Mouse (Mus musculus): ENCODE results near the gene Fgd6. TPM values are rescaled to one million over a fixed set of nuclear protein-coding genes. Genes with fewer than 3 reads are reported as not detected.

The Fgd6 gene
- polyA plus RNA-seq, 1 experiment from 2014 or later, result 4.0 TPM

GRCm38 (mm10) chr10:94108791-94109190, 73.0 kb downstream of the Fgd6 start:
- H3K4me1 ChIP-seq, result peaks cover 17% of the 10 kb centered on the region
- H3K4me3 ChIP-seq, result no peak overlapping the region
- WGBS, result 94% methylated on average over 6 of the region's 6 CpGs
- no peak overlapping the region for H3K27ac ChIP-seq (replicated peaks)
- no peaks in the 10 kb centered on the region for H3K9me3 ChIP-seq
- DNase-seq (ENCODE audit: low spot score), result no peak
- peaks cover 14% of the 10 kb centered on the region for H3K36me3 ChIP-seq (replicated peaks)
- no peaks in the 10 kb centered on the region for H3K27me3 ChIP-seq (replicated peaks; ENCODE audit: low read depth, poor library complexity, severe bottlenecking)

DNA sequence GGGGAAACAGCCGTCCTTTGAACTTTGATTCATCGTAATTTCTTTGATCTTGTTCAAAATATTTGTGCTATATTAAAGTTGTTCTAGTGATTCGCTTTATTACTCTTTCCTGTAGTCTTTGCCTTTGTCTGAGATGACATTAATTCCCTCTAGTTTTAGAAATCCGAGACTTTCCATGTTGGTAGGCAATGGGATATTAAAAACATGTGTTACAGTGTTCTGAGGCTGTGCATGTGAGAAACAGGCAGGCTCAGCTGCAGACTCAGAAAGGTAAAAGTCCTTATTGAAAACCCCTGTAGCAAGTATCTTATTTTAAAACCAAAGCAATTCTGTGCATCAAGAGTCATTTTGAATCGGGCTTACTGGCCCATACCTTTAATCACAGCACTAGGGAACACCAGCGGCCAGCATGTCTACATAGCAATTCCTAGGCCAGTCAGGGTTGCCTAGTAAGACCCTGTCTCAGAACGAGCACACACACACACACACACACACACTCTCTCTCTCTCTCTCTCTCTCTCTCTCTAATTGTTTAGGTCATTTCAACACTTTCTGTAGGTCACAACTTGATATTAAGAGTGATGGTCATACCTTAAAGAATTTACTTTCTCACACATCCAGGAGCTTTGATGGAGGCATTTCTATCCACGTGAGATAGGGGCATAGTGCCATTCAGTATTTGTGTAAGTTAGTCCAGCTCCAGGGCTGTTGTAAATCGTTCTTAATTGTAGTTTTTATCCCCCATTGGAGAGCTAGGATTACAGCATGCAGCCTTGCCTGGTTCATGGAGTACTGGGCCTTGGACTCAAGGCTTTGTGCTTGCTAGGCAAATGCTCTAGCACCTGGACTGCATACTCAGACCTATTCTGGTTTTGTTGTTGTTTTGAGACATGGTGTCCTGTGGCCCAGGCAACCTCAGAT, 75.3 kb downstream of the Fgd6 start:
- no peak for DNase-seq (ENCODE audit: low spot score)
- no peak overlapping the region for H3K4me3 ChIP-seq
- WGBS, result 64% methylated on average over 9 of the region's 9 CpGs

DNA sequence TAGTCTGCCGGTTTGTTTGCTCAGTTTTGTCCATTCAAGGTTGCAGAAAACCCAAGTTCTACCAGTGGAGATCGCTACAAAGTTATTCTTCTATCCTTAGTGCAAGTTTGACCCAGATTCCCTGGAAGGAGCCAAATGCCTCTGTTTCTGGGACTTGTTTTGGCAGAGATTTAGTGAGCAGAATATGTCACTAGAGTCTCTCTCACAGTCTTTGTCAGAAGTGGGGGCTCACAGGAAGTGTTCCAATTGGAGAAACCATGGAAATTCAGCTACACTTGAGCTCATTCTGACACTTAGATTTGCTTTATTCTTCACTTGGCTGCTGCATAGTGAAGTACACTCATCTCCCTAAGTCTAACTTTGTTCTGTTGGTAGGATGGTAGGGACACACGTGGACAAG, 76.4 kb downstream of the Fgd6 start:
- peaks cover 28% of the 10 kb centered on the region for H3K4me1 ChIP-seq
- H3K4me3 ChIP-seq, result no peak overlapping the region
- 0 out of 2 replicates have a peak, but pooled peaks cover 3% of the 10 kb centered on the region for H3K36me3 ChIP-seq (replicated peaks)
- H3K9me3 ChIP-seq, result no peaks in the 10 kb centered on the region
- 0 out of 2 replicates have a peak overlapping the region, but pooled peaks have one; percentile 48 for H3K27ac ChIP-seq (replicated peaks)
- WGBS, result 86% methylated on average over 3 of the region's 3 CpGs
- no peak for DNase-seq (ENCODE audit: low spot score)
- H3K27me3 ChIP-seq (replicated peaks; ENCODE audit: low read depth, poor library complexity, severe bottlenecking), result no peaks in the 10 kb centered on the region

More for the DNA sequence above, 75.3 kb downstream of the Fgd6 start:
- Histone ChIP-seq H3K27ac (replicated peaks) (peak overlapping the region; percentile 48), H3K36me3 (replicated peaks) (peaks cover 5% of the 10 kb centered on the region), H3K9me3 (no peaks in the 10 kb centered on the region), H3K27me3 (replicated peaks; ENCODE audit: low read depth, poor library complexity, severe bottlenecking) (no peaks in the 10 kb centered on the region), H3K4me1 (peaks cover 26% of the 10 kb centered on the region)

- no peak overlapping the region for H3K27ac ChIP-seq (replicated peaks)
- no peaks in the 10 kb centered on the region for H3K9me3 ChIP-seq
- H3K36me3 ChIP-seq (replicated peaks), result peaks cover 6% of the 10 kb centered on the region
- peak; percentile 74 for DNase-seq (ENCODE audit: low spot score)
- no peak overlapping the region for H3K4me3 ChIP-seq
- H3K27me3 ChIP-seq (replicated peaks; ENCODE audit: low read depth, poor library complexity, severe bottlenecking), result no peaks in the 10 kb centered on the region
- peaks cover 20% of the 10 kb centered on the region for H3K4me1 ChIP-seq
- 37% methylated on average over 6 of the region's 6 CpGs for WGBS
These were observed 80.2 kb downstream of the Fgd6 start for GRCm38 (mm10) chr10:94115893-94116599.

GRCm38 (mm10) chr10:94116781-94117340, 81.1 kb downstream of the Fgd6 start:
- 87% methylated on average over 12 of the region's 12 CpGs for WGBS
- Histone ChIP-seq H3K27ac (replicated peaks) (no peak overlapping the region), H3K27me3 (replicated peaks; ENCODE audit: low read depth, poor library complexity, severe bottlenecking) (no peaks in the 10 kb centered on the region), H3K9me3 (no peaks in the 10 kb centered on the region), H3K4me1 (peaks cover 12% of the 10 kb centered on the region), H3K36me3 (replicated peaks) (peaks cover 10% of the 10 kb centered on the region), H3K4me3 (no peak overlapping the region)
- no peak for DNase-seq (ENCODE audit: low spot score)

DNA sequence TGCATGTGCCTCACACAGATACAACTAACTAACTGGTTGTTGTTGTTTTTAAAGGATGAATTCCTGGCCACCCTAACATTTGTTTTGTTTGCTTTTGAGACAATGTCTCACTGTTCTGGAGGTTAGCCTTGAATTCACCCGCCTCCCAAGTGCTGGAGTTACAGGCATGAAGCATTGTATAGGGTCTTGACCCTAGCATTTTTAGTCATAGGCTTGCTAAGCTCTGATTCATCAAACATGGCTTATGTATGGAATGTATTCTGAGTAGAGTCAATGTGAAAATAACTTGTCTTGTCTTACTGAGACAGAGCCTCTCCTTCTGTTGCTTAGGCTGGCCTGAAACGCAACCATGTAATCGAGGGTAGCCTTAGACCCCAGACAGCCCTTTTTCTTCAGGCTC, 82.1 kb downstream of the Fgd6 start:
- Histone ChIP-seq H3K36me3 (replicated peaks) (peaks cover 14% of the 10 kb centered on the region), H3K27ac (replicated peaks) (no peak overlapping the region), H3K9me3 (no peaks in the 10 kb centered on the region), H3K4me3 (no peak overlapping the region), H3K27me3 (replicated peaks; ENCODE audit: low read depth, poor library complexity, severe bottlenecking) (no peaks in the 10 kb centered on the region), H3K4me1 (peaks cover 11% of the 10 kb centered on the region)
- 92% methylated on average over 3 of the region's 3 CpGs for whole genome bisulfite sequencing
- DNase-seq (ENCODE audit: low spot score), result no peak

DNA sequence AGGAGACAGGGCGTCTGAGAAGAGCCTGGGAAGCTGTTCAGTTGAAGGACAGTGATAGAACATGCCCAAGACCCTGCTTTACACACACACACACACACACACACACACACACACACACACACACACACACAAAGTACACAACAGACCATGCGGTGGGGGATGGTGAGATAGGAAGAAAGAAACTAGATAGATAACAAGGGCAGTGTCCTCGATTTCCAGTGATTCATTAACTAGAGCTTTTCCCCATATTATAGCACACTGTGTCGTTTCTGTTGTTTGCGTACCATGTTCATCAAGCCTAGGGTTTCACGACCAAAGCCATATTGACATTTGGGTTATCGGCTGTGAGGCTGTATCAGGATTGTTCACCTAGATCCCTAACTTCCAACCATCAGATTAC, 83.2 kb downstream of the Fgd6 start:
- DNase-seq (ENCODE audit: low spot score), result no peak
- H3K27ac ChIP-seq (replicated peaks), result no peak overlapping the region
- no peaks in the 10 kb centered on the region for H3K27me3 ChIP-seq (replicated peaks; ENCODE audit: low read depth, poor library complexity, severe bottlenecking)
- 90% methylated on average over 7 of the region's 7 CpGs for WGBS
- H3K4me1 ChIP-seq, result peaks cover 11% of the 10 kb centered on the region
- peaks cover 25% of the 10 kb centered on the region for H3K36me3 ChIP-seq (replicated peaks)
- H3K4me3 ChIP-seq, result no peak overlapping the region
- no peaks in the 10 kb centered on the region for H3K9me3 ChIP-seq

DNA sequence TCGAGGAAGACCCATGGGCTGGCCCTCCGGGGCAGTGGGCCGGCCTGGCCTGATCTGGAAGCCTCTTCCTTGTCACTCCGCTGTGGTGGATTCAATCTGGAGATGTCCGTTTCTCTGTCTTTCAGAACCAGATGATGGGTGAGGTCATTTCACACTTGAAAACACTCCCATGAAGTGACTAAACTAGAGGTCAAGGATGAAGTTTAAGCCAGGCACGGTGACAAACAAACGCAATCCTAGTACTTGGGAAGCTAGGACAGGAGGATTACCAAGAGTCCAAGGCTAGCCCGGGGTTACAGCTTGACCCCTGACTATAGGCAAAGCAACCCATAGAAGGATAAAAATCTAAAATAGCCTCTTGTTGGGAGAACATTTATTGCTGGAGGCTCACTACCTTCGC, 84.9 kb downstream of the Fgd6 start:
- H3K4me3 ChIP-seq, result no peak overlapping the region
- H3K36me3 ChIP-seq (replicated peaks), result peaks cover 40% of the 10 kb centered on the region
- no peaks in the 10 kb centered on the region for H3K9me3 ChIP-seq
- no peak for DNase-seq (ENCODE audit: low spot score)
- 90% methylated on average over 9 of the region's 9 CpGs for WGBS
- peaks cover 6% of the 10 kb centered on the region; the same call in 1 of the 2 replicates for H3K4me1 ChIP-seq
- H3K27me3 ChIP-seq (replicated peaks; ENCODE audit: low read depth, poor library complexity, severe bottlenecking), result no peaks in the 10 kb centered on the region
- no peak overlapping the region for H3K27ac ChIP-seq (replicated peaks)

GRCm38 (mm10) chr10:94122595-94122994, 86.8 kb downstream of the Fgd6 start:
- H3K36me3 ChIP-seq (replicated peaks), result peaks cover 55% of the 10 kb centered on the region
- no peaks in the 10 kb centered on the region for H3K4me1 ChIP-seq
- no peak overlapping the region for H3K27ac ChIP-seq (replicated peaks)
- H3K4me3 ChIP-seq, result no peak overlapping the region
- DNase-seq (ENCODE audit: low spot score), result no peak
- H3K27me3 ChIP-seq (replicated peaks; ENCODE audit: low read depth, poor library complexity, severe bottlenecking), result no peaks in the 10 kb centered on the region
- no peaks in the 10 kb centered on the region for H3K9me3 ChIP-seq
- WGBS, result 94% methylated on average over 7 of the region's 7 CpGs

DNA sequence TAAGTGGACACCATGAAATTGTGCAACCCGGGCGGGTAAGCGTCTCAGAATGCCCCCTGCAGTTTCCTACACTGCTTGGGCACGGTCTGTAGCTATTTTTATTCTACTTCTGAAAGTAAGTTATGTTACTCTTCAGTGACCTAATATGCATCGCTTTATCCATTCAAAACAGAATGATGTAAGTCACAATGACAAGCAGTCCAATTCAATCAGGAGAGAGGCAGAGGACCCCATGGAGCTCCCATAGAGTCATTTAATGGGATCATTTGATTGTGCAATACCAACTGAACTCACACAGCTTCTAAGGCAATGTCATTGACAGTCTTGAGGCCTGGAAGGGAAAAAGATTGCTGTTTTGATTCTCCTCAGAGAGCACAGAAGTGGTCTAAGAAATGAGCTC, 87.8 kb downstream of the Fgd6 start:
- WGBS, result 98% methylated on average over 5 of the region's 5 CpGs

DNA sequence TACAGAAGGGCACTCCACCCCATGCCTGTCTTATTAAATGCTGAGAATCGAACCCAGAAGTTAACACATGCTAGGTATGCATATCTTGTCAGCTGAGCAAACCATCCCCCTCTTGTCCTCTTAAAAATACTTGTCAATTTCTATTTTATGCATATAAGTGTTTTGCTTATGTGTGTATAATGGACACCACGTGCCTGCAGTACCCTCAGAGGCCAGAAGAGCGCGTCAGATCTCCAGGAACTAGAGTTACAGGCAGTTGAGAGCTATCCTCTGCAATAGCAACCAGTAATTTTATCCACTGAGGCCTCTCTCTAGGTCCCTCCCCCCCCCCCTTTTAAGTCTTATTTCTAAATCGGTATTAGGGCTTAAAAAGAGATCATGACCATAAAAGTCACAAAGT, 88.6 kb downstream of the Fgd6 start:
- DNase-seq (ENCODE audit: low spot score), result peak; percentile 27
- H3K9me3 ChIP-seq, result no peaks in the 10 kb centered on the region
- no peaks in the 10 kb centered on the region for H3K4me1 ChIP-seq
- H3K4me3 ChIP-seq, result no peak overlapping the region
- 82% methylated on average over 5 of the region's 5 CpGs for WGBS
- H3K27ac ChIP-seq (replicated peaks), result no peak overlapping the region
- H3K27me3 ChIP-seq (replicated peaks; ENCODE audit: low read depth, poor library complexity, severe bottlenecking), result no peaks in the 10 kb centered on the region
- H3K36me3 ChIP-seq (replicated peaks), result peaks cover 59% of the 10 kb centered on the region

More for the DNA sequence above, 87.8 kb downstream of the Fgd6 start:
- H3K27me3 ChIP-seq (replicated peaks; ENCODE audit: low read depth, poor library complexity, severe bottlenecking), result no peaks in the 10 kb centered on the region
- no peaks in the 10 kb centered on the region for H3K4me1 ChIP-seq
- no peaks in the 10 kb centered on the region for H3K9me3 ChIP-seq
- no peak for DNase-seq (ENCODE audit: low spot score)
- no peak overlapping the region for H3K4me3 ChIP-seq
- no peak overlapping the region for H3K27ac ChIP-seq (replicated peaks)
- H3K36me3 ChIP-seq (replicated peaks), result peaks cover 59% of the 10 kb centered on the region

DNA sequence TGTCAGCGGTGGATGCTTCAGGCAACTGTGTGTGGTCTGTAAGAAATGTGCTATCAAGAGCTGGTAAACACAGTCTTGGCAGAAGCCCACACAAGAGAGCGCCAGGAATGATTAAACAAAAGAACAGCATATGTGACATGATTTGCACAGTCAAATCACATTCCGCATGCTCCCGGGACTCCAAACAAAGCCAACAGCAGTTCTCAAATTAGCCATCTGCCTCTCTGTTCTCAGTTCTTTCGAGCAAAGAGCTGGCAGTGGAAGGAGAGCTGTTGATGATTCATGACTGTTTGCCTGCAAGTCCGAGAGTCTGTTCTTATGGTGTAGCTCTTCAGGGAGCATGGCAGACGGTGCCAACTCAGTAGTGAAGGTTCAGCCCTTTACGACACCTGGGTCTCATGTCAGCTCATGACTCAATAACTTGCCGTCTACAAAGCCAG, 93.9 kb downstream of the Fgd6 start:
- WGBS, result 83% methylated on average over 9 of the region's 9 CpGs
- Histone ChIP-seq H3K9me3 (no peaks in the 10 kb centered on the region), H3K36me3 (replicated peaks) (peaks cover 34% of the 10 kb centered on the region), H3K27me3 (replicated peaks; ENCODE audit: low read depth, poor library complexity, severe bottlenecking) (no peaks in the 10 kb centered on the region), H3K4me1 (peaks cover 10% of the 10 kb centered on the region; the same call in 1 of the 2 replicates), H3K4me3 (no peak overlapping the region), H3K27ac (replicated peaks) (no peak overlapping the region)
- no peak for DNase-seq (ENCODE audit: low spot score)

Measured in embryonic facial prominence, embryonic 10.5 days (tissue).